Mouse (Mus musculus): ENCODE measurements around the gene Six1. TPM values are rescaled to one million over a fixed set of nuclear protein-coding genes. Genes with fewer than 3 reads are reported as not detected.

Gene Six1
- polyA plus RNA-seq, 1 experiment from 2014 or later, result 19.9 TPM

DNA sequence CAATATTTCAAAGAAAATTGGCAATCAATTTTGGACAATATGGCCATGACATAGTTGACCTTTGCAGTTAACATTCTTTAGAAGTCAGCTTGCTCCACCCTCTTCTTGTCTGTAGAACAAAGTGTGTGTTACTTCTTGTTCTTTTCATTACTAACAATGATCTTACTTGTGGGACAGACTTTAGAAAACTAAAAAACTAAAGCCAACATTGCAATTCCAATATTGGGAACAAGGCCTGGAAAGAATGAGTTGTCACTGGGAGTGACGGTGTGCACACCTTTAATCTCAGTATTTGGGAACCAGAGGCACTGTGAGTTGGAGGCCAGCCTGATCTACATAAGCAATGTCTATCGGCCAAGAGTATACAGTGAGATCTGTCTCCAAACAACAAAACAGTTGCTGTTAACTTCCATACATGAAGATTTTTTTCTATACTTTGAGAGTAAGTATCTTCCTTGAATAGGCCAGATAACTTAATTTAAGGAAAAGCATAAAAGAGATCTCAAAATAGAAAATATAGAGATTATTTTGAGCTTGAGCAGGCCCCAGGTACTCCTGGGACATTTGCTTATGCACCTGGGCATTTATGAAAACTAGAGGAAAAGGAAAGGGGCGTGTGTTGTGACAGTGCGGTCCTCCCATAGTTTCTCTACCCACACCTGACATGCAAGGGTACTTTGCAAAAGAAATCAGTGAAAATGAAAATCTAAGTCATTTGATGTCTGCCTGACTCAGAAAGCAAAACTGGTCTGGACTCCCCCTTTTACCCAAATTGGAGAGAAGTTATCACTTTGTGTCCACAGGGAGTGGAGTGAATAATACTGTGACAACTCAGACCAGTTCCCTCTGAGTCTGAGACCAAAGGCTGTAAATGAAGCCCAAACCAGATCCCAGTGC, 55.3 kb downstream of the Six1 start:
- ATAC-seq, result no peak
- in situ Hi-C loops (cut with MboI; ENCODE audit: low pct_unique_long_range_greater_than_20kb), result no loop called here
- CTCF ChIA-PET, result no interaction called here
- POLR2A ChIA-PET, result no interaction called here
- no peak for DNase-seq (ENCODE audit: low read depth, low spot score)
- H3K27me3 ChIP-seq, result peaks cover 4% of the 10 kb centered on the region
- TF ChIP-seq CTCF (IDR thresholded peaks at IDR 0.05), result no peak

DNA sequence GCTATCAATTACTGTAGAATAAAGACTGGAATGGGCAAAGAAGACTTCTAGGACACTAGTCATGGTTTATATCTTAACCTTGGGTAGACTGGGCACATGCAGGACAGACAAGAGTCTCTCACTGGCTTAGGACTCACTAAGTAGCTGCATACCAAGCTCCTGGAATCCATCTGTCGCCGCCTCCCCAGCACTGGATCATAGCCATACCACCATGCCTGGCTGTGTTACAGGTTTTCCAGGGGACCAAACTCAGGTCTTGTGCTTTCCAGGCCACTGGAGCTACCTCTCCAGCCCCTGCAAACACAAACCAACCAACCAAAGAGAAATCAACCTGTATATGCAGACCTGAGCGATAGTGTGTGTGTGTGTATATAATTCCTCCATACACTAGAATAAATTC, 57.0 kb downstream of the Six1 start:
- DNase-seq (ENCODE audit: low read depth, low spot score) (no peak), ATAC-seq (no peak)
- CTCF ChIA-PET, result no interaction called here
- TF ChIP-seq CTCF (IDR thresholded peaks at IDR 0.05), result no peak
- in situ Hi-C loops (cut with MboI; ENCODE audit: low pct_unique_long_range_greater_than_20kb), result no loop called here
- no peaks in the 10 kb centered on the region for H3K27me3 ChIP-seq
- POLR2A ChIA-PET, result no interaction called here

Other genes with a start within 250 kb of the Six1 start
- gene Six6, start 114.0 kb downstream of the Six1 start, polyA plus RNA-seq (2021), result not detected
- not detected for gene 4930447C04Rik, start 113.1 kb downstream of the Six1 start, polyA plus RNA-seq (2021)
- gene Six4, start 59.6 kb upstream of the Six1 start, polyA plus RNA-seq (2021), result 2.7 TPM
- 45.3 TPM for gene Mnat1, start 69.8 kb upstream of the Six1 start, polyA plus RNA-seq (2021)
- gene Trmt5, start 232.8 kb upstream of the Six1 start, polyA plus RNA-seq (2021), result 19.1 TPM
- gene Slc38a6, start 232.9 kb upstream of the Six1 start, polyA plus RNA-seq (2021), result 17.1 TPM